Mouse (Mus musculus) Patski (cell line): Measurements from ENCODE around the gene Pard6a. TPM values are rescaled to one million over a fixed set of nuclear protein-coding genes. Genes with fewer than 3 reads are reported as not detected.

Source experiments
- ATAC-seq: fragments of 100-300 bp; one replicate; pipeline ENCODE4 v1.8.0; 2021
- CTCF ChIA-PET: fragments of 350-600 bp; sonication (Branson Sonifier 250); formaldehyde crosslinking; loops from one replicate; lab custom pipeline; 2022; ENCODE audit warnings: inconsistent platforms; lab: Charles Lee
- POLR2A ChIA-PET: fragments of 350-600 bp; sonication (Branson Sonifier 250); formaldehyde crosslinking; loops from one replicate; lab custom pipeline; 2022; ENCODE audit warnings: antibody characterized with exemption, inconsistent platforms; lab: Charles Lee
- DNase-seq: peaks from one replicate; pipeline ENCODE4 v3.0.0-alpha.2; 2011; ENCODE audit warnings: low read depth, low spot score
- H3K27me3 ChIP-seq: fragments of 371-371 bp; one replicate; pipeline ENCODE4 v1.5.1; 2021
- CTCF ChIP-seq: fragments of 100-300 bp; IDR thresholded peaks from one replicate; pipeline ENCODE4 v1.5.1; 2021
- in situ Hi-C: fragments of 300-500 bp; cut with MboI; formaldehyde crosslinking; loops from 3 replicates; pipeline ENCODE4 v1.11.1; 2018; ENCODE audit warnings: low pct_unique_long_range_greater_than_20kb, mixed read lengths
- polyA plus RNA-seq: library from polyadenylated mRNA; unstranded; gene quantifications from one replicate; pipeline ENCODE4 v1.2.3, GENCODE M21; 2021

Gene Pard6a
- polyA plus RNA-seq, 1 experiment from 2014 or later: 23.3 TPM

DNA sequence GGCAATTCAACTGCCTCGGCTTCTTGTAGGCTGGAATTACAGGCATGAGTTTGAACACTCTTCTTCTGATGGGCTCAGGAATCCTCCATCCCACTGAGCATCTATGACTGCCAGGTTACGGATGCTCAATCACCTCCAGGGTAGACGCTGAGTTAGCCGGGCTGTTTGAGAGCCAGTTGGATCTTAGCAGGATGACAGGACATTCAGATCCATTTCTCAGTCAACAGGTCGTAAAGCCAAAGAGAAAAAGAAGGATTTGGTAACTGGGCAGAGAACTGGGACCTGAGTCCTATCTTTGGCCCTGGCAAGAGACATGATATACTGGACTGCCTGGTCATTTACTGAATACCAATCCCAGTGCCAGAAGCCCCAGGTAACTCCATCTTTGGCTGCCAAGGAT lies 38.3 kb downstream of the Pard6a start:
- no peak for DNase-seq
- CTCF ChIA-PET: interaction anchor here (0.7 kb wide), 1 partner anchor 10 kb away, joined by 3 read pairs; no protein-coding TSS in a partner anchor
- no peaks in the 10 kb centered on the region for H3K27me3 ChIP-seq
- ATAC-seq: no peak
- TF ChIP-seq CTCF: no peak
- POLR2A ChIA-PET: no interaction called here
- in situ Hi-C loops: no loop called here

- ATAC-seq (no peak), DNase-seq (no peak)
- ChIA-PET POLR2A (no interaction called here), CTCF (interaction anchor here (1.4 kb wide), 1 partner anchor 10 kb away, joined by 4 read pairs; no protein-coding TSS in a partner anchor)
- in situ Hi-C loops: no loop called here
- no peak for TF ChIP-seq CTCF
- H3K27me3 ChIP-seq: no peaks in the 10 kb centered on the region
Observed at GRCm38 (mm10) chr8:105743301-105743700, 42.4 kb downstream of the Pard6a start.

GRCm38 (mm10) chr8:105750606-105751005 lies 49.7 kb downstream of the Pard6a start:
- POLR2A ChIA-PET: interaction anchor here (0.6 kb wide), 2 partner anchors 18 to 22 kb away, joined by 3 to 5 read pairs; no protein-coding TSS in a partner anchor
- CTCF ChIA-PET: interaction anchor here (1.2 kb wide), 1 partner anchor 84 kb away, joined by 3 read pairs; no protein-coding TSS in a partner anchor
- in situ Hi-C loops: no loop called here
- no peak for TF ChIP-seq CTCF
- ATAC-seq (peak; percentile 72), DNase-seq (peak; percentile 37)
- no peaks in the 10 kb centered on the region for H3K27me3 ChIP-seq

Other genes with a start within 250 kb of the Pard6a start
- 2.7 TPM for gene Tppp3, start 229.6 kb upstream of the Pard6a start, polyA plus RNA-seq
- gene Zdhhc1, start 204.2 kb upstream of the Pard6a start, polyA plus RNA-seq: 68.3 TPM
- 8.2 TPM for gene Hsd11b2, start 182.4 kb upstream of the Pard6a start, polyA plus RNA-seq
- 159 TPM for gene Atp6v0d1, start 135.1 kb upstream of the Pard6a start, polyA plus RNA-seq
- gene Ripor1, start 95.9 kb upstream of the Pard6a start, polyA plus RNA-seq: 84.2 TPM
- 62.5 TPM for gene Ctcf, start 64.6 kb upstream of the Pard6a start, polyA plus RNA-seq
- gene Agrp, start 63.8 kb upstream of the Pard6a start, polyA plus RNA-seq: 0.30 TPM
- 0.44 TPM for gene Carmil2, start 14.9 kb upstream of the Pard6a start, polyA plus RNA-seq
- 39.2 TPM for gene Acd, start within 50 bp of the Pard6a start, polyA plus RNA-seq
- gene 4933405L10Rik, start 6.5 kb downstream of the Pard6a start, polyA plus RNA-seq: 1.0 TPM
- gene Enkd1, start 7.1 kb downstream of the Pard6a start, polyA plus RNA-seq: 39.5 TPM
- 23.6 TPM for gene Gfod2, start 57.5 kb downstream of the Pard6a start, polyA plus RNA-seq
- gene Ranbp10, start 126.2 kb downstream of the Pard6a start, polyA plus RNA-seq: 25.3 TPM
- 0.24 TPM for gene Tsnaxip1, start 126.6 kb downstream of the Pard6a start, polyA plus RNA-seq
- gene Cenpt, start 152.1 kb downstream of the Pard6a start, polyA plus RNA-seq: 38.4 TPM
- gene Thap11, start 154.0 kb downstream of the Pard6a start, polyA plus RNA-seq: 49.7 TPM
- 19.1 TPM for gene Nutf2, start 159.4 kb downstream of the Pard6a start, polyA plus RNA-seq
- 50.9 TPM for gene Edc4, start 179.7 kb downstream of the Pard6a start, polyA plus RNA-seq
- 0.47 TPM for gene Nrn1l, start 192.4 kb downstream of the Pard6a start, polyA plus RNA-seq
- gene Pskh1, start 199.3 kb downstream of the Pard6a start, polyA plus RNA-seq: 36.4 TPM
- gene Ctrl, start 232.7 kb downstream of the Pard6a start, polyA plus RNA-seq: 1.3 TPM
- 61.7 TPM for gene Psmb10, start 237.3 kb downstream of the Pard6a start, polyA plus RNA-seq
- gene Lcat, start 242.2 kb downstream of the Pard6a start, polyA plus RNA-seq: 1.3 TPM